Mouse (Mus musculus) MEL (cell line): ENCODE data around the gene Col4a1. TPM values are rescaled to one million over a fixed set of nuclear protein-coding genes. Genes with fewer than 3 reads are reported as not detected.

Experiments
- DNase-seq: peaks from one replicate; pipeline ENCODE4 v3.0.0; 2011; ENCODE audit warnings: low read depth, low spot score
- H3K27ac ChIP-seq: 2 replicates; pipeline ENCODE4 v1.5.1; 2012; ENCODE audit warnings: low read depth, mild to moderate bottlenecking, control low read depth, low read length, moderate library complexity; ENCODE audit not compliant: control insufficient read depth
- H3K27me3 ChIP-seq, 2 experiments: fragments of 150-350 bp in 1 of 2; sonication (generic) in 1 of 2; 2 replicates each; pipeline ENCODE4 v1.6.1; 2012; ENCODE audit warnings: low read length in 2 of 2, mild to moderate bottlenecking in 2 of 2, improper control_type of control experiment in 1 of 2, moderate library complexity in 1 of 2; ENCODE audit not compliant: insufficient read depth in 2 of 2, control insufficient read depth in 1 of 2
- H3K36me3 ChIP-seq, 2 experiments: 2 replicates each; pipeline ENCODE4 v1.6.1; 2012 to 2014; ENCODE audit warnings: low read length in 2 of 2, improper control_type of control experiment in 1 of 2, inconsistent platforms in 1 of 2, mild to moderate bottlenecking in 1 of 2; ENCODE audit not compliant: insufficient read depth in 2 of 2, control insufficient read depth in 1 of 2
- H3K4me1 ChIP-seq, 2 experiments: fragments of 150-350 bp in 1 of 2; sonication (generic) in 1 of 2; 2 replicates each; pipeline ENCODE4 v1.6.1; 2012; ENCODE audit warnings: low read length in 2 of 2, improper control_type of control experiment in 1 of 2, mild to moderate bottlenecking in 1 of 2; ENCODE audit not compliant: insufficient read depth in 2 of 2, control insufficient read depth in 1 of 2
- H3K4me3 ChIP-seq, 2 experiments: fragments of 150-350 bp in 1 of 2; sonication (generic) in 1 of 2; 2 replicates each; pipeline ENCODE4 v1.5.1; 2012; ENCODE audit warnings: low read depth in 2 of 2, low read length in 2 of 2, mild to moderate bottlenecking in 2 of 2, moderate library complexity in 2 of 2, control low read depth in 1 of 2, improper control_type of control experiment in 1 of 2; ENCODE audit not compliant: control insufficient read depth in 1 of 2, insufficient read depth in 1 of 2
- H3K79me2 ChIP-seq: 2 replicates; pipeline ENCODE4 v1.6.1; 2012; ENCODE audit warnings: mild to moderate bottlenecking, low read length, moderate library complexity; ENCODE audit not compliant: control insufficient read depth, poor library complexity, insufficient read depth
- H3K9ac ChIP-seq: 2 replicates; pipeline ENCODE4 v1.6.1; 2012; ENCODE audit warnings: low read depth, mild to moderate bottlenecking, control low read depth, low read length, moderate library complexity; ENCODE audit not compliant: control insufficient read depth, poor library complexity, severe bottlenecking
- H3K9me3 ChIP-seq: fragments of 150-350 bp; sonication (generic); replicated peaks from 2 replicates; pipeline ENCODE4 v1.6.1; 2012; ENCODE audit warnings: mild to moderate bottlenecking, low read length, improper control_type of control experiment, moderate library complexity; ENCODE audit not compliant: insufficient read depth
- CHD1 ChIP-seq: IDR thresholded peaks from 2 replicates; pipeline ENCODE4 v1.6.1; 2012; ENCODE audit warnings: low read depth, mild to moderate bottlenecking, inconsistent platforms, low read length, improper control_type of control experiment
- CHD2 ChIP-seq: IDR thresholded peaks from 2 replicates; pipeline ENCODE4 v1.6.1; 2011; ENCODE audit warnings: low read length, improper control_type of control experiment
- HCFC1 ChIP-seq: IDR thresholded peaks from 2 replicates; pipeline ENCODE4 v1.6.1; 2012; ENCODE audit warnings: low read depth, mild to moderate bottlenecking, inconsistent platforms, low read length, improper control_type of control experiment, moderate library complexity
- JUND ChIP-seq: IDR thresholded peaks from 2 replicates; pipeline ENCODE4 v1.6.1; 2011; ENCODE audit warnings: low read depth, mild to moderate bottlenecking, improper control_type of control experiment, low read length
- MAZ ChIP-seq: IDR thresholded peaks from 2 replicates; pipeline ENCODE4 v1.6.1; 2012; ENCODE audit warnings: low read depth, mild to moderate bottlenecking, inconsistent platforms, low read length, improper control_type of control experiment
- MEF2A ChIP-seq: IDR thresholded peaks from 2 replicates; pipeline ENCODE4 v1.6.1; 2014; ENCODE audit warnings: low read depth, mild to moderate bottlenecking, inconsistent platforms, low read length, improper control_type of control experiment; ENCODE audit not compliant: poor library complexity, insufficient replicate concordance, severe bottlenecking; ENCODE audit errors: extremely low read depth
- MYB ChIP-seq: IDR thresholded peaks from 2 replicates; pipeline ENCODE4 v1.6.1; 2011; ENCODE audit warnings: mild to moderate bottlenecking, low read depth, low read length, improper control_type of control experiment
- NELFE ChIP-seq: IDR thresholded peaks from 2 replicates; pipeline ENCODE4 v1.6.1; 2011; ENCODE audit warnings: low read depth, low read length, improper control_type of control experiment
- POLR2A ChIP-seq, 2 experiments: IDR thresholded peaks; 2 replicates each; pipeline ENCODE4 v1.6.1; 2011 to 2012; ENCODE audit warnings: low read length in 2 of 2, mild to moderate bottlenecking in 2 of 2, control low read depth in 1 of 2, improper control_type of control experiment in 1 of 2, low read depth in 1 of 2, moderate library complexity in 1 of 2; ENCODE audit not compliant: control insufficient read depth in 1 of 2, insufficient read depth in 1 of 2, poor library complexity in 1 of 2
- POLR2AphosphoS2 ChIP-seq: IDR thresholded peaks from 2 replicates; pipeline ENCODE4 v1.6.1; 2011; ENCODE audit warnings: low read length, improper control_type of control experiment
- TAL1 ChIP-seq: IDR thresholded peaks from 2 replicates; pipeline ENCODE4 v1.6.1; 2012; ENCODE audit warnings: mild to moderate bottlenecking, inconsistent platforms, low read length, moderate library complexity, mixed read lengths
- UBTF ChIP-seq: IDR thresholded peaks from 2 replicates; pipeline ENCODE4 v1.6.1; 2012; ENCODE audit warnings: low read depth, mild to moderate bottlenecking, inconsistent platforms, low read length, improper control_type of control experiment, moderate library complexity, borderline replicate concordance; ENCODE audit not compliant: insufficient read depth
- USF1 ChIP-seq: IDR thresholded peaks from 2 replicates; pipeline ENCODE4 v1.6.1; 2014; ENCODE audit warnings: low read depth, mild to moderate bottlenecking, inconsistent platforms, low read length, improper control_type of control experiment, moderate library complexity
- ZC3H11A ChIP-seq: IDR thresholded peaks from 2 replicates; pipeline ENCODE4 v1.6.1; 2012; ENCODE audit warnings: low read depth, mild to moderate bottlenecking, inconsistent platforms, low read length, improper control_type of control experiment
- ZKSCAN1 ChIP-seq: IDR thresholded peaks from 2 replicates; pipeline ENCODE4 v1.6.1; 2012; ENCODE audit warnings: low read depth, mild to moderate bottlenecking, inconsistent platforms, low read length, improper control_type of control experiment, moderate library complexity
- ZNF384 ChIP-seq: IDR thresholded peaks from 2 replicates; pipeline ENCODE4 v1.6.1; 2012; ENCODE audit warnings: low read depth, mild to moderate bottlenecking, inconsistent platforms, low read length, improper control_type of control experiment
- polyA plus RNA-seq, 2 experiments: library from polyadenylated mRNA; stranded (reverse) in 1 of 2; unstranded in 1 of 2; fragments of >175 nt in 1 of 2; fragments of >200 nt in 1 of 2; gene quantifications; 2 replicates each; pipeline versions ENCODE4 v1.2.1 to v1.2.4; 2012; ENCODE audit warnings: low replicate concordance in 2 of 2, low read depth in 1 of 2; ENCODE audit not compliant: insufficient read length in 2 of 2, insufficient read depth in 1 of 2, missing spikeins in 1 of 2
- total RNA-seq: library from RNA; depleted of rRNA; stranded (reverse); fragments of 300-350 nt; gene quantifications from 2 replicates; pipeline ENCODE4 v1.2.3, GENCODE M21; 2012

The Col4a1 gene
- total and polyA plus RNA-seq, 3 experiments: 0.31 TPM; not detected in 2

DNA sequence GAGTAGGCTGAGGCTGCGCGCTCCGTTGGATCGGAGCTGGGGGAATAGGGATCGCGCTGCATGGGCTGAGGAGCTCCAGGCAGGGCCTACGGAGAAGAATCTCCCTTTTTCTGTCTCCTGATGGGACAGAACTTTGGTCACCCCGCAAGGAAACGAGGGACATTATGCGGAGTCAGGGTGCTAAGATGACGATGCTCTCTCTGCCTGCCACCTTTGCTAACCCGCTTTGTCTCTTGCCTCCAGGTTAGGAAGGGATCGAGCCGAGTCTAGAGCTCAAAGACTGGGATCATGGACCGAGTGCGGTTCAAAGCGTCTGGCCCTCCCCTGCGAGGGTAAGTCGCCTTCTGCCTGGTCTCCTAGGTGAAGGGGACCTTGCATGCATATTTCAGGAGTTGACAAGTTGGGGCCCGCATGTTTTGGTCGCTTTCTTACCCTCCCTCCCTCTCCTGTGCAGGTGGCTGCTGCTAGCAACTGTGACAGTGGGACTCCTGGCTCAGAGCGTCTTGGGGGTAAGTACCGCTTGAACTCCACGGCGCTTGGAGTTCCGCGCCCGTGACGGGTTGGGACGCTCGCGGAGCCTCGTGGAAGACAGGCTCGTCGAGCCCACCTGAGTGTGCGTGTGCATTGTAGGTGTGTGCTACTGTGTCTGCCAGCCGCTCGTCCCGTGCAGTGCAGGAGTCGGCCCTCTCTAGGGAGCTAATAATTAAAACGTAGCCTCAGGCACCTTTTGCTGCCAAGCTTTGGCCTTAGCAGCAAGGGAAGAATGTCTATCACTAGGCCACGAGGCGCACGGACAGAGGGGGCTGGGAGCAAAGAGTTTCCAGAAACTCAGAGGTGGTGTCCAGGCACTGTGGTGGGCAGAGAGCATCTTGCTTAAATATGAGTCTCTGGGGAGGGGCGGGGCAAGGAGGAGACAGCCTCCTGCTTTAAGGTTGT lies 818 bp upstream of the Col4a1 start:
- Histone ChIP-seq H3K27me3 (no peaks in the 10 kb centered on the region), H3K4me1 (no peaks in the 10 kb centered on the region), H3K79me2 (no peaks in the 10 kb centered on the region), H3K36me3 (no peaks in the 10 kb centered on the region), H3K27ac (no peak overlapping the region), H3K9me3 (no peaks in the 10 kb centered on the region), H3K9ac (no peak overlapping the region), H3K4me3 (no peak overlapping the region)
- DNase-seq: no peak
- TF ChIP-seq MEF2A: no peak
- no peak for TF ChIP-seq USF1
- no peak for TF ChIP-seq MAZ
- no peak for TF ChIP-seq JUND
- no peak for TF ChIP-seq ZC3H11A
- no peak for TF ChIP-seq UBTF
- TF ChIP-seq MYB: no peak
- no peak for TF ChIP-seq POLR2A (IDR thresholded peaks at IDR 0.05; ENCODE audit: control insufficient read depth in 1 of 2, insufficient read depth in 1 of 2, low read depth in 1 of 2, low read length in 2 of 2, poor library complexity in 1 of 2)
- TF ChIP-seq CHD1: no peak
- TF ChIP-seq TAL1: no peak
- TF ChIP-seq ZNF384: no peak
- TF ChIP-seq ZKSCAN1: no peak
- TF ChIP-seq POLR2AphosphoS2: no peak
- TF ChIP-seq CHD2: no peak
- TF ChIP-seq HCFC1: no peak

- H3K4me3 ChIP-seq: no peak overlapping the region
- H3K27me3 ChIP-seq: no peaks in the 10 kb centered on the region
- TF ChIP-seq CHD2 (no peak), MAZ (no peak), ZNF384 (no peak), NELFE (no peak), POLR2A (IDR thresholded peaks at IDR 0.05; ENCODE audit: control insufficient read depth in 1 of 2, insufficient read depth in 1 of 2, low read depth in 1 of 2, low read length in 2 of 2, poor library complexity in 1 of 2) (no peak), USF1 (no peak), HCFC1 (no peak)
- TF ChIP-seq, all 39 proteins: peak for 0
- DNase-seq: no peak
- no peaks in the 10 kb centered on the region for H3K4me1 ChIP-seq
- no peak overlapping the region for H3K9ac ChIP-seq
- H3K27ac ChIP-seq: no peak overlapping the region
- no peaks in the 10 kb centered on the region for H3K9me3 ChIP-seq
- H3K79me2 ChIP-seq: no peaks in the 10 kb centered on the region
- H3K36me3 ChIP-seq: no peaks in the 10 kb centered on the region
Observed at GRCm38 (mm10) chr8:11311681-11312348, 811 bp downstream of the Col4a1 start.
